Mouse (Mus musculus) heart, embryonic 10.5 days (tissue): Measurements from ENCODE around the gene Slc17a4. TPM values are rescaled to one million over a fixed set of nuclear protein-coding genes. Genes with fewer than 3 reads are reported as not detected.

Source experiments
- DNase-seq: peaks from one replicate; pipeline ENCODE4 v3.0.0-alpha.2; 2017; ENCODE audit warnings: low spot score
- H3K27ac ChIP-seq: fragments of 300-500 bp; sonication (generic); 2 replicates; pipeline ENCODE4 v1.5.1; 2016; ENCODE audit warnings: mild to moderate bottlenecking
- H3K27me3 ChIP-seq: fragments of 300-500 bp; sonication (generic); 2 replicates; pipeline ENCODE4 v1.6.1; 2016; ENCODE audit warnings: mild to moderate bottlenecking; ENCODE audit not compliant: poor library complexity, insufficient read depth, severe bottlenecking
- H3K36me3 ChIP-seq: fragments of 300-500 bp; sonication (generic); 2 replicates; pipeline ENCODE4 v1.6.1; 2016; ENCODE audit warnings: mild to moderate bottlenecking, moderate library complexity
- H3K4me1 ChIP-seq: fragments of 300-500 bp; sonication (generic); 2 replicates; pipeline ENCODE4 v1.6.1; 2016; ENCODE audit warnings: mild to moderate bottlenecking
- H3K4me3 ChIP-seq: fragments of 300-500 bp; sonication (generic); 2 replicates; pipeline ENCODE4 v1.5.1; 2016; ENCODE audit warnings: mild to moderate bottlenecking, moderate library complexity
- H3K9me3 ChIP-seq: fragments of 300-500 bp; sonication (generic); 2 replicates; pipeline ENCODE4 v1.6.1; 2016; ENCODE audit warnings: mild to moderate bottlenecking, moderate library complexity
- WGBS: fragments of 180-500 bp; shearing (Covaris S2); methylation state at CpG from one replicate; pipeline ENCODE4 v1.1.7; 2016; 5-methylcytosine and 5-hydroxymethylcytosine counted together
- polyA plus RNA-seq: library from polyadenylated mRNA; unstranded; fragments of >200 nt; fragmentation: Nextera tagmentation; extraction: Ambion mirVana; gene quantifications from 2 replicates; pipeline ENCODE4 v1.2.1, GENCODE M21; 2016

The Slc17a4 gene
- polyA plus RNA-seq, 1 experiment from 2014 or later, result not detected

- Histone ChIP-seq H3K4me1 (no peaks in the 10 kb centered on the region), H3K27ac (no peak overlapping the region), H3K36me3 (no peaks in the 10 kb centered on the region), H3K9me3 (no peaks in the 10 kb centered on the region), H3K4me3 (no peak overlapping the region), H3K27me3 (no peaks in the 10 kb centered on the region)
- 28% methylated on average over 2 of the region's 2 CpGs for WGBS
- no peak for DNase-seq
Measured at GRCm38 (mm10) chr13:23885540-23885939, 29.3 kb downstream of the Slc17a4 start.

GRCm38 (mm10) chr13:23879636-23880035 is 35.2 kb downstream of the Slc17a4 start:
- no peak for DNase-seq
- Histone ChIP-seq H3K9me3 (no peaks in the 10 kb centered on the region), H3K4me3 (no peak overlapping the region), H3K4me1 (no peaks in the 10 kb centered on the region), H3K27me3 (no peaks in the 10 kb centered on the region), H3K36me3 (no peaks in the 10 kb centered on the region), H3K27ac (no peak overlapping the region)
- WGBS, result 81% methylated on average over 5 of the region's 5 CpGs

GRCm38 (mm10) chr13:23879106-23879505 is 35.7 kb downstream of the Slc17a4 start:
- WGBS, result 66% methylated on average over 3 of the region's 3 CpGs
- no peaks in the 10 kb centered on the region for H3K27me3 ChIP-seq
- H3K36me3 ChIP-seq, result no peaks in the 10 kb centered on the region
- H3K4me3 ChIP-seq, result no peak overlapping the region
- H3K27ac ChIP-seq, result no peak overlapping the region
- DNase-seq, result no peak
- no peaks in the 10 kb centered on the region for H3K4me1 ChIP-seq
- no peaks in the 10 kb centered on the region for H3K9me3 ChIP-seq

- Histone ChIP-seq H3K36me3 (no peaks in the 10 kb centered on the region), H3K27me3 (no peaks in the 10 kb centered on the region), H3K9me3 (no peaks in the 10 kb centered on the region), H3K4me3 (no peak overlapping the region), H3K27ac (no peak overlapping the region), H3K4me1 (no peaks in the 10 kb centered on the region)
- 74% methylated on average over 5 of the region's 5 CpGs for WGBS
- DNase-seq, result no peak
Measured at GRCm38 (mm10) chr13:23873141-23873540, 41.7 kb downstream of the Slc17a4 start.

- Histone ChIP-seq H3K4me1 (peaks cover 6% of the 10 kb centered on the region), H3K27ac (no peak overlapping the region), H3K4me3 (no peak overlapping the region), H3K36me3 (no peaks in the 10 kb centered on the region), H3K27me3 (no peaks in the 10 kb centered on the region), H3K9me3 (no peaks in the 10 kb centered on the region)
- WGBS, result 74% methylated on average over 3 of the region's 3 CpGs
- DNase-seq, result no peak
Measured at GRCm38 (mm10) chr13:23869996-23870395, 44.8 kb downstream of the Slc17a4 start.

GRCm38 (mm10) chr13:23868790-23869533 is 45.8 kb downstream of the Slc17a4 start:
- H3K4me1 ChIP-seq, result peaks cover 6% of the 10 kb centered on the region
- no peaks in the 10 kb centered on the region for H3K27me3 ChIP-seq
- H3K27ac ChIP-seq, result no peak overlapping the region
- no peaks in the 10 kb centered on the region for H3K9me3 ChIP-seq
- no peak overlapping the region for H3K4me3 ChIP-seq
- H3K36me3 ChIP-seq, result no peaks in the 10 kb centered on the region
- 74% methylated on average over 8 of the region's 8 CpGs for WGBS
- no peak for DNase-seq

- H3K4me1 ChIP-seq, result peaks cover 6% of the 10 kb centered on the region
- H3K4me3 ChIP-seq, result no peak within 1 kb of the TSS
- H3K27me3 ChIP-seq, result no peaks in the 10 kb centered on the region
- no peak for DNase-seq
- H3K9me3 ChIP-seq, result no peaks in the 10 kb centered on the region
- no peak within 1 kb of the TSS for H3K27ac ChIP-seq
- H3K36me3 ChIP-seq, result no peaks in the 10 kb centered on the region
- WGBS, result 85% methylated on average over 7 of the region's 7 CpGs
Measured at GRCm38 (mm10) chr13:23867405-23867804, 47.4 kb downstream of the Slc17a4 start, which contains the start of gene Slc17a1. TSS of gene Slc17a1 (plus strand) at chr13:23867750.

- peaks cover 6% of the 10 kb centered on the region for H3K4me1 ChIP-seq
- WGBS, result 82% methylated on average over 6 of the region's 6 CpGs
- DNase-seq, result no peak
- H3K4me3 ChIP-seq, result no peak overlapping the region
- no peaks in the 10 kb centered on the region for H3K9me3 ChIP-seq
- no peaks in the 10 kb centered on the region for H3K36me3 ChIP-seq
- no peak overlapping the region for H3K27ac ChIP-seq
- no peaks in the 10 kb centered on the region for H3K27me3 ChIP-seq
Measured at GRCm38 (mm10) chr13:23867000-23867399, 47.8 kb downstream of the Slc17a4 start.

- H3K36me3 ChIP-seq, result no peaks in the 10 kb centered on the region
- WGBS, result 69% methylated on average over 9 of the region's 9 CpGs
- H3K4me1 ChIP-seq, result peaks cover 6% of the 10 kb centered on the region
- no peak overlapping the region for H3K4me3 ChIP-seq
- no peak for DNase-seq
- no peaks in the 10 kb centered on the region for H3K27me3 ChIP-seq
- no peaks in the 10 kb centered on the region for H3K9me3 ChIP-seq
- no peak overlapping the region for H3K27ac ChIP-seq
Measured at GRCm38 (mm10) chr13:23866086-23866710, 48.6 kb downstream of the Slc17a4 start.

- 79% methylated on average over 9 of the region's 9 CpGs for WGBS
- Histone ChIP-seq H3K4me3 (no peak overlapping the region), H3K27me3 (peaks cover 2% of the 10 kb centered on the region; the same call in 1 of the 2 replicates)
Measured at GRCm38 (mm10) chr13:23864711-23865110, 50.1 kb downstream of the Slc17a4 start.

GRCm38 (mm10) chr13:23861815-23862214 is 53.0 kb downstream of the Slc17a4 start:
- H3K27ac ChIP-seq, result no peak overlapping the region
- H3K4me1 ChIP-seq, result peaks cover 6% of the 10 kb centered on the region
- H3K9me3 ChIP-seq, result no peaks in the 10 kb centered on the region
- no peaks in the 10 kb centered on the region for H3K36me3 ChIP-seq
- peaks cover 8% of the 10 kb centered on the region; the same call in 1 of the 2 replicates for H3K27me3 ChIP-seq
- DNase-seq, result no peak
- no peak overlapping the region for H3K4me3 ChIP-seq

More at GRCm38 (mm10) chr13:23864711-23865110, 50.1 kb downstream of the Slc17a4 start:
- no peak for DNase-seq
- H3K36me3 ChIP-seq, result no peaks in the 10 kb centered on the region
- H3K4me1 ChIP-seq, result peaks cover 6% of the 10 kb centered on the region
- H3K27ac ChIP-seq, result no peak overlapping the region
- H3K9me3 ChIP-seq, result no peaks in the 10 kb centered on the region

- no peak overlapping the region for H3K27ac ChIP-seq
- no peaks in the 10 kb centered on the region for H3K4me1 ChIP-seq
- WGBS, result 66% methylated on average over 3 of the region's 3 CpGs
- no peak overlapping the region for H3K4me3 ChIP-seq
- peaks cover 8% of the 10 kb centered on the region; the same call in 1 of the 2 replicates for H3K27me3 ChIP-seq
- no peaks in the 10 kb centered on the region for H3K9me3 ChIP-seq
- no peaks in the 10 kb centered on the region for H3K36me3 ChIP-seq
- DNase-seq, result no peak
Measured at GRCm38 (mm10) chr13:23856401-23856800, 58.4 kb downstream of the Slc17a4 start.

GRCm38 (mm10) chr13:23849299-23849698 is 65.5 kb downstream of the Slc17a4 start:
- 79% methylated on average over 2 of the region's 2 CpGs for WGBS

More at GRCm38 (mm10) chr13:23849299-23849698, 65.5 kb downstream of the Slc17a4 start:
- no peak for DNase-seq
- H3K27me3 ChIP-seq, result no peaks in the 10 kb centered on the region
- H3K36me3 ChIP-seq, result no peaks in the 10 kb centered on the region
- no peak overlapping the region for H3K4me3 ChIP-seq
- H3K27ac ChIP-seq, result no peak overlapping the region
- H3K9me3 ChIP-seq, result no peaks in the 10 kb centered on the region
- no peaks in the 10 kb centered on the region for H3K4me1 ChIP-seq
